Mouse (Mus musculus): ENCODE measurements around the gene Stard7. TPM values are rescaled to one million over a fixed set of nuclear protein-coding genes. Genes with fewer than 3 reads are reported as not detected.
"Not testable (repeated sequence)": the region's sequence is repeated elsewhere in the genome, so short reads cannot be mapped to it uniquely, and the experiment has no call there.

The Stard7 gene
- total RNA-seq, 4 experiments from 2014 or later: 108 to 147 (median 121) TPM

DNA sequence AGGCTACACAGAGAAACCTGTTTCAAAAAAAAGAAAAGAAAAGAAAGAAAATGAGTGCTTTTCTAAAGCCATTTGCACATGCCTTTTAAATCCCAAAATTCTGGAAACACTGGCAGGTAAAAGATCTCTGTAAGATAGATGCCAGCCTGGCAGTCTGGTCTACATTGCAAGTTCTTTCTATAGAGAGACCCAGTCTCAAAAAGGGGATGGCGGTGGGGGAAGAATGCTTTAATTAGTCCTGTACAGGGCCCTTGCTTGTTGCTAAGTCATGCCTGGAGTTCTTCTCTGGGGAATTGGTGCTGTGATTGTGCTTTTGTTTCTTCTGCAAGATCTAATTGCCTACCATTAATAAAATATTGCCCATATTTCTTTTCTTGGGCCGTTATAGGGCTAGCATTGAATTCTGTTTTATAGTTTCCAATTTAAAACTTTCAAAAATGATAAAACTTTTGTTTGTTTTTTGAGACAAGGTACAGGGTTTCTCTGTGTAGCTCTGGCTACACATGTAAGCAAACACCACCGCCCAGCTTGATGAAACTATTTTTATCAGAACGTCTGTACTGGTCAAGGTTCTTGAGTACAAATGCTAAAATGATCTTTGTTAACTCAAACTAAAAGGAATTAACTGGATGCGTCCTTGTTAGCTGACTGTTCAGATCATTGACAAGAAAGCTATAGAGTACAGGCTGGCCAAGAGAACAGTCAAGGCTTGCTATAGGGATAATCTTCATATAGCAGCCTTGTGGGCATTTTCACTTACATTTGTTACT is 5.7 kb downstream of the Stard7 start:
- DNase-seq: no peak

DNA sequence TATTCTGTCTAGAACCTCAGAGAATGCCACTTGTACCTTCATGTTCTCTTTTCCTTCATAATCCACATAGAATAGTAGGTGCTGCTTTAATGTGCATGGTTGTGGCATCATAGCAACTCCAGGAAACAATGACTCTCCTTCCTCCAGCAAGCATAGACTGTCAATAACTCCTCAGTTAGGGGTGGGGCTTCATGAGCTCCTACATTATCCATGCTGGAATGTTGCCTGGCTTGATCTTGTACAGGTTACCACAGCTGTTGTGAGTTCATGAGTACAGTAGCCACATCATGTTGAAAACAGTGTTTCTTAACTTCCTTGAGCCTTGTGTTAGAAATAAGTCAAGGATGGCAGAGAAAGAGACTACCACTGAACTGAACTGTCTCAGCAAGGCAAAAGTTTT is 8.1 kb downstream of the Stard7 start:
- no peak for DNase-seq

DNA sequence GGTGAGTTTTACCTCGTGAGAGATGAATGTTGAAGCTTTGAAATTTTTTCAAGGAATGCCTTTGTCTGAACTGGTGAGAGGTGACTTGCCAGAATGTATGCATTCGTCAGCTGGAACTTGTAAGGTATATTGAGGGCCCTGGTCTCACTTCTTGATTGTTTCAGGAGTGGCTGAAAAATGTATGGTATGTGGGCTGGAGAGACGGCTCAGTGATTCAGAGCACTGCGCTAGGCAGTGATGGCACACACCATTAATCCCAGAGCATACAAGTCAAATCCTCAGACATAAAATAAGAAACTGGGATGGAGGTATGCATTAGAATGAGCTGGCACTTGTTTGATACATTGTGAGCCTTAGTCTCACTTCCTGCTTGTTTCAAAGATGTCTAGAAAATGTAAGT is 22.2 kb downstream of the Stard7 start:
- DNase-seq: no peak

DNA sequence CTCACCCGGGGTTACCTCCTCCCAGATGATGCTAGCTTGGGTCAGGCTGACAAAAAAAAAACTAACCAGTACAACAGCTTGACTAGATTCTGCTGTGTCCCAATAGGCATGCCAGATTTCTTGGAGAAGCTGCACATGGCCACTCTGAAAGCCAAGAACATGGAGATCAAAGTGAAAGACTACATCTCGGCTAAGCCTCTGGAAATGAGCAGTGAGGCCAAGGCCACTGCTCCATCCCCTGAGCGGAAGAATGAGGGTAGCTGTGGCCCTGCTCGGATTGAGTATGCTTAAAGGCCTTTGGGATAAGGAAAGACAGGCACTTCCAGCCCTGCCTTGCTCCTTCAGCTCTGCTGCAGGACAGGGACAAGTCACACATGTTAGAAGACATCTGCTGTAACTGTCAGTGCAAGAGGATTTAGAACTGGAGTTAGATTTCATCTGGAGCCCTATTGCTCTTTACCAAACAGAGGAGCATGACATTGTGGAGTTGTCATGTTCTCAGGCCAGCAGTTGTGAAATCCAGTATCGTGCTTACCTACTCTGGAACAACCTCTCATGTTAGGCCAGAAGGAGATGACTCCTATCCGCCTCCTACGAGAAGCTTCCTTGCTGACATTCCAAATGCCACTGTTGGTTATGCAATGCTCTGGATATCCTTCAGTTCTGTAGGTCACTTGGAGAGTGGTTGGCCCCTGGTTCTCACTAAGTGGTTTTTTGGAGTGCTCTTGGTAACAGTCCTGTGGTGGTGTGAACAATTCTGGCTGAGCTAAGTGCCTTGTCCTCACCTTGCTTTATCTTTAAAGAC is 27.2 kb downstream of the Stard7 start:
- DNase-seq: peak; percentile 17

DNA sequence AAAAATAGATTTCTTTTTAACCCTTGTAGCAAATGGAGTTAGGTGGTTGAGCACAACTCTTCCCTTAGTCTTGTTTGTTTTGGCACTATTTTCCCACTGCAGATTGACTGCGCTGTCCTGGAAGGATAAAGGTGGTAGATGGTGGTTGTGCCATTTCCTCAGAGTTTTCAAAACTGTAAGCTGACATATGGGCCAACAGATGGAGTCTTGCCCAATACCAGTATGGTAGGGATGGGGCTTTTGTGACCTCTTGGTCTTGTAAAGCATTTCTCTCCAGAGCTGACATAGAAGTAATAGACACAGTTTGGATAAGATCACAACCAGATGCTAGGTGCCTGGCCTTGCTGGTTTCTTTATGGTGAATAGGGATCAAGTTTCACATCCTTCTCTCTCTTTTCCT is 28.0 kb downstream of the Stard7 start:
- DNase-seq: no peak

DNA sequence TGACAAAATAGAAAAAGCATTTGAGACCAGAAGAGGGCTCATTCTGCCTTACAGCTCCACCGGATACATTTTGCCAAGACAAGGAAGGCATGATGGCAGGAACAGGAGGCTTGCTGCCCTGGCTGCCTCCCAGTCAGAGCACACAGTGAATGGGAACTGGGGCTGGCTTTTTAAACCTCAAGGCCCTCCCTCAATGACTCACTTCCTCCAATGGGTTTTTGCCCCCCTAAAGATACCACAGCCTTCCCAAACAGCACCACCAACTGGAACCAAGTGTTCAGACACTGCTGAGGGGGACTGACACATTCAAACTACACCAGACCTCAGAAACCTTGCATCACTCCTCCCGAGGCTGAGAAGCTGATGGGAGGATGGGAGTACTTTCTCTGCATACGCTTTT is 30.7 kb downstream of the Stard7 start:
- DNase-seq: no peak

DNA sequence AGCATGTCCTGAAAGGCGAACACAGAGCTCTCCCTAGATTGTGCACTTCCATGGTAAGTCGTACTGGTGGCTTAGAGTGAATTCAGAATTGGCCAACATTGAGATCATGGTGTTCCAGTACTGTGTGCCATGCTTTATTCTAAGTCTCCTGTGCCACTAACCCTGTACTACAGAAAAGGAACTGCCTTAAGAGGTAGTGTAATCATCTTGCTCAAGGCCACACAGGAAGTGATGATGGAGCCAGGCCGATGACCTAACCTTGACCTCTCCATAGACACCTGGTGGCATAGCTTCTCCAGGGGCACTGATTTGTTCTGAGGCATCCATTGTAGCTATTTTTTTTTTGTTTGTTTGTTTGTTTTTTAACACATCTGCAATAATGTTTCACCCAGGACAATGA is 31.9 kb downstream of the Stard7 start:
- no peak for DNase-seq

DNA sequence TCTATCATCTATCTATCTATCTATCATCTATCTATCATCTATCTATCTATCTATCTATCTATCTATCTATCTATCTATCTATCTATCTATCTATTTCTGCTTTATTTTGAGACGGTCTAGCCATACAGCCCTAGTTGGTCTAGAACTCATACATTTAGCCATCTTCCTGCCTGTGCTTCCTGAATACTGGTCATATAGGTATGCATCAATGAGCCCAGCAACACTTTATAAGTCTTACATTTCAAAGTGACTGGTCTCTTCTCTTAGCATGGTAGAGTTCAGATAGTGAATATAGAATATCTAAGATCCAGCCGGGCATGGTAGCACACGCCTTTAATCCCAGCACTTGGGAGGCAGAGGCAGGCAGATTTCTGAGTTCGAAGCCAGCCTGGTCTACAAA is 34.2 kb downstream of the Stard7 start:
- DNase-seq: not testable (repeated sequence)

DNA sequence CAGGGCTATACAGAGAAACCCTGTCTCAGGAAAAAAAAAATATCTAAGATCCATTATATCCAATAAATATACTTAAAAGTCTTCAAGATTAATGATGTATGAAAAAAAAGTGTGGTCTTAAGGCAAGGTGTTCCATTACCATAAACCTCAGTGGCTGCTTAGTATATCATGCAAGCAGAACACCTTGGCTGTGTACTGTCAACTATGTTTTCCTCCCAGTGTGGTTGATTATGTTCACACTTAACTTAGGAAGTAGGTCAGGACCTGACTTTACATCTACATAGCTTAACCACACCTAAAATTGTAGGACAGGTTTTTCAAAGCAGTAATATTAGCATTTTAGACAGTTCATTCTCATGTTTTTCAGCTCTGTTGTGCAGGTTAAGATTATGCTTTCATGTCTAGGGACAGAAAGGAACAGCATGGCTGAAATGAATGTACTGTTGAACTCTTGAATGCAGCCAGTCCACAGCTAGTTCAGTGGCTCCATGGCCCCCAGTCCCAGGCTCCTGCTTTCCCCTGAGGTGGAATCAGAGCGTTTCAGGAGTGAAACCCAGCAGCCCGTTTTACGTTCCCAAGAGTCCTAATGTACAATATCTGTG is 34.7 kb downstream of the Stard7 start:
- DNase-seq: no peak

DNA sequence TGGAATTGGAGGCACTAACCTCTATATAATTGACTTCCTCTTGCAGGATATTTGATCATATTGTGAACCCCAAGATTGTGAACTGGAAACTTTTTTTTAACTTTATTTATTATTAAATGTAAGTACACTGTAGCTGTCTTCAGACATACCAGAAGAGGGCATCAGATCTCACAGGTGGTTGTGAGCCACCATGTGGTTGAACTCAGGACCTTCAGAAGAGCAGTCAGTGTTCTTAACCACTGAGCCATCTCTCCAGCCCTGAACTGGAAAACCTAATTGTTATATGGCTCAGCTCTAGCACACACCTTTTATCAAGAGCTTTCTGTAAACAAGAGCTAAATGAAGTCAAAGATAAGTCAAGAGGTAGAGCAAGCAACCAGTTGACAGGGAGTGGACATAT is 36.1 kb downstream of the Stard7 start:
- no peak for DNase-seq

DNA sequence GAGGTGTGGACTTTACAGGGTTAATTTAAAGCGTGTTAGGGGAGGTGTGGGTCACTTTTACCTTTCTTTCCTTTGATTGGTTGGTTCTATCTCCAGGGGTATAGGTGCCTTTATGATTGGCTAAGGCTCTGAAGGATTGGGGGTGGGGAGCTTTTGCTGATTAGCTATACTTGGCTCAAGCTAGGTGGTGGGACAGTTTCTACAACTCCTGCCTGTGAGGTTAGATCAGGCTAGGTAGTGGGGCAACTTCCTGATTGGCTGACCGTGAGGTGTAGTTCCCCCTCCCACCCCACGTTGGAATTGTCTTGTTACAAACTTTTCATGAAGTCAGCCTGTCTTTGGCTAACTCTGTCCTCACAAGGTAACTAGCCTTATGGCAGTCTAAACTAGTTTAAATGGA is 37.2 kb downstream of the Stard7 start:
- DNase-seq: no peak

DNA sequence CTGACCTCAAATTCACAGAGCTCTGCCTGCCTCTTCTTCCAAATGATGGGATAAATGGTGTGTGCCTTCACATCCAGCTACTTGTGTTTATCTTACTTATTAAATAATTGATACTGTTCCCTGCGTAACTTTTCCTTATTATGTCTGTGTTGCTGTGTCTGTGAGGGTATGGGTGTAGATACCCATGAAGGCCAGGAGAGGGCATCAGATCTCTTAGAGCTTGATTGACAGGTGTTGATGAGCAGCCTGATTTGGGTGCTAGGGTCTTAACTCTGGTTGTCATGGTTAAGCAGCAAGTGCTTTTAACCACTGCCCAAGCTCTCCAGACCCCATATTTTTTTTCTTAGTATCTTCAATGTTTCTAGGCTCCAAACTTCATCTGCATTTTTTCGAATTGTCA is 38.6 kb downstream of the Stard7 start:
- no peak for DNase-seq

DNA sequence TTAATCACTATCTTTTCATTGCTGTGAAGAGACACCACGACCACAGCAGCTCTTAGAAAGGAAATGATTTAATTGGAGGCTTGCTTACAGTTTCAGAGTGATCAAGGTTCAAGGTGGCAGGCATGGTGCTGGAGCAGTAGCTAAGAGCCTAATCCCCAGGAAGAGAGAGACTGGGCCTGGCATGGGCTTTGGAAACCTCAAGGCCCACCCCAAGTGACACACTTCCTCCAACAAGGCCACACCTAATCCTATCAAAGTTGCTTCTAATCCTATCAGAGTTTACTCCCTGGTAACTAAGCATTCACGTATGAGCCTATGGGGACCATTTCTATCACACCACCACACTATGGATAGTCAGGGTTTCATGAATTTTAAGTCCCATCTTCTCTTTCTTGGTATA is 40.2 kb downstream of the Stard7 start:
- no peak for DNase-seq

DNA sequence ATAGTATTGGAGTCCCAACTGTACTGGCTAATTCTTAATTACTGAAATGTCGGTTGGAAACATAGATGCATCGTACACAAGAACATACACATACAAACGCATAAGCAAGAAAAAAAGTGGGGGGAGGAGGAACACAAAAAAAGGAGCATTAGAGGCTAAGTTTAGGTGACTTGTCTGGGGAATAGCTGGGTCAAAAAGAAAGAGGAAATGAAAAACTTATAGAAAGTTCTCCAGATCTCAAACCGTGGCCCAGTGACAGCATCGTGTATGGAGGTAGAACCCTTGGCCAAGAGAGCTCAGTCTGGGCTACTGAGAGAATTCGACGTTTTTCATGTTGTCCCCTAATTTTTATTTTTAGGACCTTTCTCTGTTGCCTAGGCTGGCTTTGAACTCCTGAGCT is 40.7 kb downstream of the Stard7 start:
- DNase-seq: no peak

DNA sequence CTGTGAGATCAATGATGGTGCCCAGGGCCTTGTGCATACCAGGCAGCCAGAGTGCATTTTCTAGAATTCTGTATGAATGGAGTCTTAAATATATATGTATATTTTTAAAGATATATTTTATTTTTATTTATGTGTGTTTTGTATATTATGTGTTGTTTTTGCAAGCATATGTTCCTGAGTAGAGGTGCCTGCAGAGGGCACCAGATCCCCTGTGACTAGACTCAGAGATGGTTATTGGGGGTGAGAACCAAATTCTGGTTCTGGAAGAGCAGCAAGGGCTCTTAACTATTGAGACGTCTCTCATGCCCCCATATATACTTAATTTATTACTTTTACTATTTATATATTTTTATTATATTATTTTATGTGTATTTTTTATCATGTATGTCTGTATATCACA is 41.2 kb downstream of the Stard7 start:
- DNase-seq: no peak

DNA sequence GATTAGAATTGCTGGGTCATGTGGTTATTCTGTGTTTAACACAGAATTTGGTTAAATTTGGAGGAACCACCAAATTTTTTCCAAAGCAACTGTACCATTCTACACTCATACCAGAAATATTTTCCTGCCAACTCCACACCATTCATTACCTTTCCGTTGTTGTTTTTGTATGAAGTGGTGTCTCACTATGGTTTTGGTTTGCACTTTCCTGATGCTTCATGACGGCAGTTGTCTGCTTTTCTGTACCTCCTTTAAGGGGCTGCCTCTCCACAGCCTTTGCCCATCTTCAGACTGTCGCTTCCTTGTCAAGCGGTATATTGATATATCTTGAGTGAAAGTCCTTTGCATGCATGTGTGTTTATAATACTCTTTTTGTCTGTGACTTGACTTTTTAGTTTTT is 42.8 kb downstream of the Stard7 start:
- DNase-seq: no peak

DNA sequence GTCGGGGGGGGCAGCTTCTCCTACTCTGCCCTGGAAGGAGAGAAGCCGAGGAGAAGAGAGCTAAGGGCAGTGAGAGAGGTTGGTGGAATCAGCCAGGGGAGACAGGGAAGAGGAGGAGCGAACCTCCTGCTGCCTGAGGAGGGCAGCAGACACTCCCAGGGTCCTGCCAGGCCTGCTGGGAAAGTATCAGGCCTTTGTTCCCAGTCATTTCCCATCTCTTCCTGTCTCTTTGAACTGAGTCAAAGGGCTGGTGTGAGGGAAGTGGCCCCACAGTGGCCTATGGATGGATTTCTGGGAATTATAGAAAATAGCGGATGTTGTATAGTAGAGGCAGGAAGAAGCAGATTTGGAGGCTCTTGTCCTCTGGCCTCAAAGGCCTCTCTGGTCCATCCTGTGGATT is 43.9 kb downstream of the Stard7 start:
- no peak for DNase-seq

DNA sequence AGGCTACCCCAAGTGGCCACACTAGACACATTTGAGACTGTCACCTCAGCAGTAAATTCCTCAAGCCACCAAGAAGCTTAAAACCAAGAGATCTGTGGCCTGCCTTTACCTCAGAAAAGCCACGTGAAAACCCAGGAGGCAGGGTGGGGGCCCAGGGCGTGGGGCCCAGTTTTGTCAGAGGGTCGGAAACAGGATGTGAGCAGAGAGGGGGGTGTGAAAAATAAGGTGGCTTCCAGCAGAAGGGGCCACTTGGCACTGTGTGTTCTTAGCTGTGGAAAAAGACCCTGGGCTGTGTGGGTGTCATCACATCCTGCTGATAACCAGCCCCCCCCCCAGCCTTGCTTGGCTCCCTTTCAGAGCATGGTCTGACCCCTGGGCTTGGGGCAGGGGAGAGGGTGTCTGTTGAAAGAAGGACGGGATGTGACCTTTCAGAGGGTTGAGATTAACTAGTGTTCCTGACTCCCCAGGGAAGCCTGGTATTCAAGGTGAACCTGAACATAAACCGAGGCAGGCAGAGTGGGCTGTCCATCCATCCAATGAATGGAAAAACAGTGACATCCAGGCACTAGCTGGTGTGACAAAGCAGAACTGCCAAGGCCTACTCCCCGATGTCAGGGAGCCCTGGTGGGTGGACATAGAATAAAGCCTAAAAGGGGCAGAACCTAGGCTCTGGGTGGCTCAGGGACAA is 44.6 kb downstream of the Stard7 start:
- DNase-seq: no peak

DNA sequence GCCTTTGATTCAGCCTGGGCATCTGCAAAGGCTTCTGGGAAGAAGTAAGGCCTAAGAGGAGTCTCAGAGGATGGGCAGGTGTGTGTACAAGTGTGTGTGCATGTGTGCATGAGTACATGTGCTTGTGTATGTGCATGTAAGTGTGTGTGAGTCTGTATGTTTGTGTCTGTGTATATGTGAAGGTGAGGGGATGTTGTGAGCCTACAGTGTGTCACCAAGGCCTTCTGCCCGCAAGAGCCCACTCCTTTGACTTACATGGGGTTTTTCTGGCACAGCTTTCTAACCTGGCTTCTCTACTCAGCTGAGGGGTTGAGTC is 45.1 kb downstream of the Stard7 start:
- no peak for DNase-seq

DNA sequence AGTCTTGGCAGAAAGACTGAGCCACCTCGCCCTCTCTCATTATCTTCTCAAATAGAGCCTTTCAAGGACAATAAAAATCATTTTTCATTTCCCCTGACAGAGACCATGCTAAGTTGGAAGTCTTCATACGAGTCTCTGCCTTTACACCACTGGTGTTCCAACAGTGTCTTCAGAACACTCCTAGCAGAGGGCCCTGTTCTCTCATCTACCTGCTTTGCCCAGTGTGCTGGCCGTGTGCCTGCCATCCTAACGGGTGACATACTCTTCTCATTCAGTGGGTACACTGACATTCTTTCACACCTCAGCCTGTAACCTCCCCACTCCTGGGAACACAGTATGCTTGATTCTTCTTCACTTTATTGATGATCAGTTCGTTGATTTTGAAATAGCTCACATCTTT is 46.4 kb downstream of the Stard7 start:
- no peak for DNase-seq

DNA sequence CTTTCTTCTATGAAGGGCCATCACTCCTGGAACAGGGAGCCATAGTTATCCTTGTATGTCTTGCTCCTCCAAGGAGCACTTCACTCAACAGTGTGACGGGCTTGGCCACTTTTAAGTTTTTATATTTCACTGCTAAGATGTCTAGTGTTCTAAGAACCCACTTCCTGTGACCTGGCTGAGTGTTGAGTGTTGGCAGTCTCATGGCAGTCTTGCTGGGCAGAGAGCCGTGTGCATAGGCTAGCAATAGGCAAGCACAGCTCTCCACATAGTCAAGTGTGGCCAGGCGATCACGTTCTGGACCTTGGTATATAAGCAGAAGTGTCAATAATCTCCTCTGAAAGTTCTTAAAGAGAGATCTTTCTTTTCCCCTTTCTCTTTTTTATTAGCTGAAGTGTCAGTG is 48.1 kb downstream of the Stard7 start:
- no peak for DNase-seq

DNA sequence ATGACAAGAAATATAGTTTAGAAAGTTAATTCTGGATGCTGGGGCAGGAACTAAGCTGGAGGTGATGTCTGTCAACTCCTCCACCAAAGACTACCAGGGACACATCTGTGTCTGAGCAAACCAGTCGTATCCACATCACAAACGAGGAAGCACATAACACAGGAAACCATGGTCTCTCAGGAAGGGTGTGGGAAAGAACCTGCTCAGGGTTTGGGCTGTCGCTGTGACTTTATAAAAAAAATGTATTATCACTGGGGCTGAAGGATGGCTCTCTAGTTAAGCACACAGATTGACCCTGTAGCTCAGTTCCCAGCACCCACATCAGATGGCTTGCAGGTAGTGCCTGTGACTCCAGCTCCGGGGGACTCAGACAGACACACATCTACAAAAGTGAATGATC is 49.1 kb downstream of the Stard7 start:
- no peak for DNase-seq

DNA sequence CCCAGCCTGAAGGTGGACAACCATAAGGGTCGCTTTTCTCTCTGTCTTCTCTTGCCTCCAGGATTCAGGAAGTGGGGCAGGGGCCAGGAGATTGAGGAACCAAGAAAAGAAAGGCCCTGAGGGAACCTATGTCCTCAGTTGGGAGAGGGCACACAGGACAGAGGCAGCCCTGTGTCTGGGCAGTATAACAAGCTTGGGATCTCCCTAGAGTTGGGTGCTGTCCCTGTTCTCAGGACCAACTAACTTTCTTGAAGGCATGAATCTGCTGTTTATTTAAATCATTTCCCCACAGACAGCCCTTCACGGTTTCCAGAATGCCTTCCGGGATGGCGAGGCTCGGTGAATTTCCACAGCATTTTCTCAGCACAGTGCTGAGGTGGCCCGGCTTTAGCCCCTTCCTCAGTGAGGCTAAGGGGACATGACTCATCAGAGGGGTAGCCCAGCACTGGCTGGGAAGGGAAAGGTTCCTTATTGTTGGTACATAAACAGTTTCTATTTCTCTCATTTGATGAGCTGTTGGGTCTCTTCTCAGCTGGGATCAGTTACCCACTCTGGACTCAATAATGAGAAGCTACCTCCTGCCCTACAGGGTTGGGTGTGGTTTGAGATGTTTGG is 52.8 kb downstream of the Stard7 start:
- DNase-seq: no peak
